Mouse (Mus musculus) intestine, embryonic 14.5 days (tissue): ENCODE data around the gene Tsks. TPM values are rescaled to one million over a fixed set of nuclear protein-coding genes. Genes with fewer than 3 reads are reported as not detected.
A peak's percentile ranks its signal among the peaks of the same experiment; 100 is the strongest.

Experiments used
- ATAC-seq: fragments of 200-750 bp; cut with Nextera tagmentation; replicated peaks from 2 replicates; pipeline ENCODE4 v1.8.0; 2017; ENCODE audit warnings: low read depth, moderate number of reproducible peaks, moderate TSS enrichment, moderate library complexity; ENCODE audit not compliant: low FRiP score, low TSS enrichment
- DNase-seq: peaks from one replicate; pipeline ENCODE4 v3.0.0-alpha.2; 2018; ENCODE audit warnings: low spot score
- H3K27ac ChIP-seq: fragments of 300-500 bp; sonication (generic); 2 replicates; pipeline ENCODE4 v1.5.1; 2014; ENCODE audit warnings: low read depth, mild to moderate bottlenecking, control low read depth
- H3K27me3 ChIP-seq: fragments of 300-500 bp; sonication (generic); replicated peaks from 2 replicates; pipeline ENCODE4 v1.6.1; 2014; ENCODE audit warnings: low read length, control low read depth; ENCODE audit not compliant: control insufficient read depth, insufficient read depth
- H3K36me3 ChIP-seq: fragments of 300-500 bp; sonication (generic); 2 replicates; pipeline ENCODE4 v1.6.1; 2014; ENCODE audit warnings: low read length, control low read depth; ENCODE audit not compliant: control insufficient read depth, insufficient read depth
- H3K4me1 ChIP-seq: fragments of 300-500 bp; sonication (generic); replicated peaks from 2 replicates; pipeline ENCODE4 v1.6.1; 2014; ENCODE audit warnings: low read length, control low read depth, mixed read lengths; ENCODE audit not compliant: control insufficient read depth, insufficient read depth
- H3K4me2 ChIP-seq: fragments of 300-500 bp; sonication (generic); 2 replicates; pipeline ENCODE4 v1.6.1; 2014; ENCODE audit warnings: low read length
- H3K4me3 ChIP-seq: fragments of 300-500 bp; sonication (generic); 2 replicates; pipeline ENCODE4 v1.5.1; 2014; ENCODE audit warnings: low read depth, low read length, control low read depth, mixed read lengths
- H3K9ac ChIP-seq: fragments of 300-500 bp; sonication (generic); 2 replicates; pipeline ENCODE4 v1.6.1; 2014; ENCODE audit warnings: mild to moderate bottlenecking, low read length
- H3K9me3 ChIP-seq: fragments of 300-500 bp; sonication (generic); 2 replicates; pipeline ENCODE4 v1.6.1; 2016; ENCODE audit warnings: low read length, control low read depth; ENCODE audit not compliant: control insufficient read depth
- WGBS: fragments of 180-500 bp; shearing (Covaris S2); extraction: QIAGEN DNeasy Blood & Tissue Kit; methylation state at CpG from one replicate; pipeline ENCODE4 v1.1.7; 2014; 5-methylcytosine and 5-hydroxymethylcytosine counted together
- polyA plus RNA-seq: library from polyadenylated mRNA; unstranded; fragments of >200 nt; fragmentation: Nextera tagmentation; extraction: Ambion mirVana; gene quantifications from 2 replicates; pipeline ENCODE4 v1.2.1, GENCODE M21; 2014

Gene Tsks
- polyA plus RNA-seq, 1 experiment from 2014 or later = not detected

GRCm38 (mm10) chr7:44974383-44975116 lies 31.5 kb downstream of the Tsks start, which contains the start of gene Cpt1c:
Cpt1c (minus strand) TSS chr7:44974851.
- ATAC-seq (peak; percentile 38), DNase-seq (peak; percentile 88)
- 3% methylated on average over 22 of the region's 22 CpGs for whole genome bisulfite sequencing
- Histone ChIP-seq H3K4me2 (peak within 1 kb of the TSS; percentile 55), H3K9me3 (no peaks in the 10 kb centered on the region), H3K27me3 (no peaks in the 10 kb centered on the region), H3K36me3 (peaks cover 36% of the 10 kb centered on the region), H3K9ac (peak within 1 kb of the TSS; percentile 49), H3K27ac (peak within 1 kb of the TSS; percentile 69), H3K4me3 (peak within 1 kb of the TSS; percentile 41), H3K4me1 (peaks cover 20% of the 10 kb centered on the region)

DNA sequence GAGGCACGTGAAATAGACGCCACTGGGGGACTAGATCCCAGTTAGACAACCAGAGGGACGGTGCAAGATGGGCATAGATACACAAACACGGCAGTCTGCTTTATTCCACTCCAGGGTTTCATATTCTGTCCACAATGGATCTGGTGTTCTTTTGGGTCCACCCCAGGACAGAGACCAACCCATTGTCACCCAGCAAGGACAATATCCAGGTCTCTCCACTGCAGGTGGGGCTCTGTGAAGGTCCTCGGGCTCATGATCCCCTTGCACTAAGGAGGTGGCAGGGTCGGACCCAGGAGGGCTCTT lies 32.1 kb downstream of the Tsks start:
- no peak overlapping the region for H3K4me3 ChIP-seq

GRCm38 (mm10) chr7:44978300-44978699 lies 35.3 kb downstream of the Tsks start:
- Histone ChIP-seq H3K36me3 (peaks cover 67% of the 10 kb centered on the region), H3K4me2 (no peak overlapping the region), H3K4me1 (peaks cover 8% of the 10 kb centered on the region; the same call in 1 of the 2 replicates), H3K27me3 (no peaks in the 10 kb centered on the region), H3K27ac (no peak overlapping the region), H3K9ac (no peak overlapping the region), H3K4me3 (no peak overlapping the region), H3K9me3 (no peaks in the 10 kb centered on the region)
- WGBS = 94% methylated on average over 3 of the region's 3 CpGs
- ATAC-seq = no peak
- no peak for DNase-seq

More for the DNA sequence above, 32.1 kb downstream of the Tsks start:
- Histone ChIP-seq H3K4me1 (peaks cover 20% of the 10 kb centered on the region), H3K27ac (no peak overlapping the region), H3K27me3 (no peaks in the 10 kb centered on the region), H3K36me3 (peaks cover 42% of the 10 kb centered on the region), H3K9ac (no peak overlapping the region), H3K4me2 (peak overlapping the region; percentile 55), H3K9me3 (no peaks in the 10 kb centered on the region)
- no peak for ATAC-seq
- WGBS = 18% methylated on average over 6 of the region's 6 CpGs
- peak; percentile 62 for DNase-seq

DNA sequence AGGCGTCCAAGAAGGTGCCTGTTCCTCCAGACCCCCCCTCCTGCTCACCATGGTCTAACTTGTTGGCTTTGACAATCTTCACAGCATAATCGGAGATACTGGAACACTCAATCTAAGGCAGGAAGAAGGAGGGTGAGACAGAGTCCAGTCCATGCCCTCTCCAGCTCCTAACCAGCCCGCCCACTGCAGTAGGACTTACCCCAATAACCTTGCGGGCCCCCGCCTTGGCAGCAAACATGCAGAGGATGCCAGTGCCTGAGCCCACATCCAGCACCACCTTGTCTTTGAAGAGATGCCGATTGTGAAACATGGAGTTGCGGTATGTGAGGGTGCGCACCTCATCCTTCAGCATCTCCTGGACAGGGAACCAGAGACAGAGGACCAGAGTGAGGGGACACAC lies 38.5 kb downstream of the Tsks start:
- Histone ChIP-seq H3K36me3 (peaks cover 65% of the 10 kb centered on the region), H3K4me2 (no peak overlapping the region), H3K4me3 (no peak overlapping the region), H3K9ac (no peak overlapping the region), H3K27me3 (no peaks in the 10 kb centered on the region), H3K27ac (no peak overlapping the region), H3K9me3 (no peaks in the 10 kb centered on the region), H3K4me1 (peaks cover 16% of the 10 kb centered on the region; the same call in 1 of the 2 replicates)
- DNase-seq = no peak
- WGBS = 96% methylated on average over 8 of the region's 8 CpGs
- ATAC-seq = no peak

GRCm38 (mm10) chr7:44983085-44983484 lies 40.1 kb downstream of the Tsks start:
- Histone ChIP-seq H3K27ac (no peak overlapping the region), H3K4me1 (peaks cover 17% of the 10 kb centered on the region), H3K4me3 (no peak overlapping the region), H3K9me3 (no peaks in the 10 kb centered on the region), H3K4me2 (no peak overlapping the region), H3K36me3 (peaks cover 49% of the 10 kb centered on the region), H3K27me3 (no peaks in the 10 kb centered on the region), H3K9ac (no peak overlapping the region)
- 32% methylated on average over 6 of the region's 6 CpGs for WGBS
- peak; percentile 96 for DNase-seq
- ATAC-seq = no peak

GRCm38 (mm10) chr7:44983944-44984832 lies 41.2 kb downstream of the Tsks start:
- Histone ChIP-seq H3K4me3 (peak overlapping the region; percentile 99), H3K9ac (no peak overlapping the region), H3K4me2 (peak overlapping the region; percentile 68), H3K9me3 (no peaks in the 10 kb centered on the region), H3K27ac (no peak overlapping the region), H3K36me3 (peaks cover 38% of the 10 kb centered on the region), H3K27me3 (no peaks in the 10 kb centered on the region), H3K4me1 (peaks cover 22% of the 10 kb centered on the region)
- DNase-seq (no peak), ATAC-seq (no peak)
- 78% methylated on average over 7 of the region's 7 CpGs for WGBS

DNA sequence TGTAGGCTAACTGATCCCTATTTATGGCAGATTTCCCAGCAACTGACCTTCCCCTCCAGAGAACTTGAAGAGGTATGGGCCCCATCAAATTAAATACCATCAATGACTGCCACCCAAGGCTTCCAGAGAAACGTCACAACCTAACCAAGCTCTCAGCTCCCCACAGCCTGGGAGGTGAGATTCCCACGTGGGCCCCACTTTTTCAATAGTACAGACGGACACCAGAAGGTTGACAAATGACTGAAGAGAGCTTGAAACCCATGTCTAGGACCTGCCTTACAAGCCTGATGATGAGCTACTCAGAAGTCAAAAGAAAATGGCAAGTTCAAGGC lies 41.8 kb downstream of the Tsks start:
- peak overlapping the region; percentile 99 for H3K4me3 ChIP-seq
- WGBS = 28% methylated on average over 3 of the region's 3 CpGs
- H3K9ac ChIP-seq = no peak overlapping the region; the same call in 1 of the 2 replicates
- ATAC-seq (no peak), DNase-seq (no peak)
- H3K4me1 ChIP-seq = peaks cover 22% of the 10 kb centered on the region
- peaks cover 32% of the 10 kb centered on the region for H3K36me3 ChIP-seq
- no peaks in the 10 kb centered on the region for H3K27me3 ChIP-seq
- H3K4me2 ChIP-seq = peak overlapping the region; percentile 68
- H3K9me3 ChIP-seq = no peaks in the 10 kb centered on the region
- no peak overlapping the region for H3K27ac ChIP-seq

DNA sequence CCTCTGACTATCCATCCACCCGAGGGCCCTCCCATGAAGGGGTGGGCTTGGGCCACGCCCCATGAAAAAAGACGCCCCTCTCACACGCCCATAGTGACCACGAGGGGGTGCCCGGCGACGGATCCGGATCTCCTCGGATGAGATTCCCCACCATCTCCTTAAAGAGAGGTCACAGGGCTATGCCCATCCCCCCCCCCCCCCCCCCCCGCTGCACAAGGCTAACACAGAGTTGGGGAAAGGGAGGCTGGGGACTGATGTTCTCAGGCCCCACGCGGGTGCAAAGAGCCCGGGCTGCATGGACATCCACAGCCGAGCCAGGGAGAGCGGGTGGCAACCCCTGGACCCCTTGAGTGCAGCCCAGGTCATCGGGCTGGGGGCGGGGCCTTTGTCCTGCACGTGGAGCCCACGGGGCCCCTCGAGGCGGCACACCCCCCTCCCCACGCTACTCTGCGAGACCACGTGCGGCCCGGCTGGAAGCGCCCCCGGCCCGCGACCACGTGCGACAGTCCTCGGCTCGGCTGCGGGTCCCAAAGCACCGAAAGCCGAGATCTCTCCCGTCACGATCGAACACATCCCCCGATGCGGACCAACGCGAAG lies 42.7 kb downstream of the Tsks start:
- WGBS = under 1% methylated on average over 44 of the region's 45 CpGs
- Histone ChIP-seq H3K4me1 (peaks cover 22% of the 10 kb centered on the region), H3K4me3 (peak overlapping the region; percentile 99), H3K27ac (peak overlapping the region; percentile 93), H3K4me2 (peak overlapping the region; percentile 68), H3K9me3 (no peaks in the 10 kb centered on the region), H3K36me3 (peaks cover 32% of the 10 kb centered on the region), H3K9ac (peak overlapping the region; percentile 99), H3K27me3 (no peaks in the 10 kb centered on the region)
- ATAC-seq (peak; percentile 11), DNase-seq (peak; percentile 86)
